Mouse (Mus musculus) midbrain, embryonic 15.5 days (tissue): ENCODE results near the gene Tex19.2. TPM values are rescaled to one million over a fixed set of nuclear protein-coding genes. Genes with fewer than 3 reads are reported as not detected.
"Not testable (repeated sequence)": the region's sequence is repeated elsewhere in the genome, so short reads cannot be mapped to it uniquely, and the experiment has no call there.

Experiments
- ATAC-seq: fragments of 200-750 bp; cut with Nextera tagmentation; replicated peaks from 2 replicates; pipeline ENCODE4 v1.8.0; 2017; ENCODE audit warnings: moderate TSS enrichment
- H3K27ac ChIP-seq: fragments of 300-500 bp; sonication (generic); 2 replicates; pipeline ENCODE4 v1.5.1; 2015; ENCODE audit warnings: mild to moderate bottlenecking, inconsistent platforms
- H3K27me3 ChIP-seq: fragments of 300-500 bp; sonication (generic); replicated peaks from 2 replicates; pipeline ENCODE4 v1.6.1; 2015; ENCODE audit warnings: inconsistent platforms
- H3K36me3 ChIP-seq: fragments of 300-500 bp; sonication (generic); replicated peaks from 2 replicates; pipeline ENCODE4 v1.6.1; 2015; ENCODE audit warnings: inconsistent platforms
- H3K4me1 ChIP-seq: fragments of 300-500 bp; sonication (generic); 2 replicates; pipeline ENCODE4 v1.6.1; 2015; ENCODE audit warnings: inconsistent platforms
- H3K4me2 ChIP-seq: fragments of 300-500 bp; sonication (generic); 2 replicates; pipeline ENCODE4 v1.6.1; 2015; ENCODE audit warnings: inconsistent platforms, mild to moderate bottlenecking, moderate library complexity
- H3K4me3 ChIP-seq: fragments of 300-500 bp; sonication (generic); 2 replicates; pipeline ENCODE4 v1.5.1; 2015; ENCODE audit warnings: mild to moderate bottlenecking, inconsistent platforms
- H3K9ac ChIP-seq: fragments of 300-500 bp; sonication (generic); 2 replicates; pipeline ENCODE4 v1.6.1; 2015; ENCODE audit warnings: mild to moderate bottlenecking, inconsistent platforms
- H3K9me3 ChIP-seq: fragments of 300-500 bp; sonication (generic); 2 replicates; pipeline ENCODE4 v1.6.1; 2016; ENCODE audit warnings: inconsistent platforms
- WGBS: fragments of 180-500 bp; shearing (Covaris S2); methylation state at CpG from one replicate; pipeline ENCODE4 v1.1.7; 2015; ENCODE audit warnings: mixed read lengths; 5-methylcytosine and 5-hydroxymethylcytosine counted together
- polyA plus RNA-seq: library from polyadenylated mRNA; unstranded; fragments of >200 nt; fragmentation: Nextera tagmentation; extraction: Ambion mirVana; gene quantifications from 2 replicates; pipeline ENCODE4 v1.2.1, GENCODE M21; 2015

Gene Tex19.2
- polyA plus RNA-seq, 1 experiment from 2014 or later: not detected

DNA sequence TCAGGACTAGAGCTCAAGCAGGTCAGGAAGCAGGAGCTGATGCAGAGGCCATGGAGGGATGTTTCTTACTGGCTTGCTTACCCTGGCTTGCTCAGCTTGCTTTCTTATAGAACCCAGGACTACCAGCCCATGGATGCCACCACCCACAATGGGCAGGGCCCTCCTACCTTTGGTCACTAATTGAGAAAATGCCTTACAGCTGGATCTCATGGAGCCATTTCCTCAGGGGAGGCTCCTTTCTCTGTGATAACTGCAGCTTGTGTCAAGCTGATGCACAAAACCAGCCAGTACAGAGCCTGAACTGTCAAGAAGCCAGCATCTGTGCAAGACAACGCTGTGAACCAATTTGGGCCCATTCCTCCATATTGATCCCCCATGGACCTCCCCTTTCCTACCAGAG, 11.2 kb downstream of the Tex19.2 start:
- H3K27ac ChIP-seq, H3K9ac ChIP-seq, H3K27me3 ChIP-seq, H3K4me2 ChIP-seq, H3K9me3 ChIP-seq, H3K36me3 ChIP-seq, H3K4me1 ChIP-seq, ATAC-seq, H3K4me3 ChIP-seq: not testable (repeated sequence)
- WGBS: 89% methylated on average over 1 of the region's 1 CpGs

DNA sequence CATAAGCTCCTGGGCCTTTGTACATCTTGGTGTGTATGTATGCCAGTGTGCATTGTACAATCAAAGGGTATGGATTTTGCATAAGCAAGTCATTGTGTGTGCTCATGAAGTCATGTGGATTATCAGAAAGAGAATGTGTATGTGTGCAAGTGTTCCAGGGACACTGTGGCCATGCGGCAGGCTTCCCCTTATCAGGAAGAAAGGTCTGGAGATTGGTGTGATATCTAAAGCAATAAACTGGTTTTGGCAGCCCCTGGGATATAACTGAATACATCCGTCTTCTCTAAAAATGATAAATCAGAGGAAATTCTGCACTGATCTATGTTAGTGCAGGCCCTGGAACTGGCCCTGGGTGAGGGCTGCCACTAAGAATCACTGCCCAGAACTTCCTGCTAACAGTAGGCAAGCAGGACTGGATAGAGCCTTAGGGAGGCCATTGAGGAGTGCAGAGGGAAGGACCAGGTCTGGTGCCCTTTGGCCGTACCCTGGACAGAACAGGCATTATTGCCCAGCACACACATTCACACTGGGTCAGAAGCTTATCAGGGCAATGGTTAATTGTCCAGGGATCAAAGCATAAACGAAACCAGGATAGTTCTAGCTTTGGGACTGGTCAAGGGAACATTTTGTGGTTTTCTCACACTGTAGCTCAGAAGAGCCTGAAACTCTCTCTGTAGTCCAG, 17.2 kb downstream of the Tex19.2 start:
- 91% methylated on average over 4 of the region's 4 CpGs for WGBS
- no peaks in the 10 kb centered on the region for H3K27me3 ChIP-seq
- ATAC-seq: no peak
- no peaks in the 10 kb centered on the region for H3K4me1 ChIP-seq
- no peak overlapping the region for H3K9ac ChIP-seq
- no peak overlapping the region for H3K27ac ChIP-seq
- H3K4me2 ChIP-seq: no peak overlapping the region
- H3K9me3 ChIP-seq: no peaks in the 10 kb centered on the region
- no peaks in the 10 kb centered on the region for H3K36me3 ChIP-seq
- no peak overlapping the region for H3K4me3 ChIP-seq

DNA sequence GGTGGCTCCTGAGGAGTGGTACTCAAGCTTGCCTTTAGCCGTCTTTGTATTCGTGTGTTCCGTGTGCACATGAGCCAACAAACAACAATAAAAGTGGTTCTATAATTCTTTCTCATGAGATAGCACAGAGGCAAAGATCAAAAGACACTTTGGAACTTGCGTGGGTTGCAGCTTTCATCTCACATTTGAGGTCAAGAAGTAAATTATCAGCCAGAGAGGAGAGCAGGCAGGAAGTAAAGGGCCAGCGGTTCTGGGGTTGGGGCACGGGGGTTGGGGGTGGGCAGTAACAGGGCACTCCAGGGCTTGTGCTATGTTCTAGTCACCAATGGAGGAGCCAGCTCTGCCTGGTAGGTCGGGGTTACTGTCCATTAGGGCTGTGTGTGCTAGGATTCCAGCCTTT, 17.8 kb downstream of the Tex19.2 start:
- H3K27me3 ChIP-seq: no peaks in the 10 kb centered on the region
- no peaks in the 10 kb centered on the region for H3K9me3 ChIP-seq
- WGBS: 74% methylated on average over 7 of the region's 7 CpGs
- H3K36me3 ChIP-seq: no peaks in the 10 kb centered on the region
- H3K4me2 ChIP-seq: no peak overlapping the region
- no peak for ATAC-seq
- H3K27ac ChIP-seq: no peak overlapping the region
- H3K4me1 ChIP-seq: no peaks in the 10 kb centered on the region
- no peak overlapping the region for H3K4me3 ChIP-seq
- H3K9ac ChIP-seq: no peak overlapping the region

DNA sequence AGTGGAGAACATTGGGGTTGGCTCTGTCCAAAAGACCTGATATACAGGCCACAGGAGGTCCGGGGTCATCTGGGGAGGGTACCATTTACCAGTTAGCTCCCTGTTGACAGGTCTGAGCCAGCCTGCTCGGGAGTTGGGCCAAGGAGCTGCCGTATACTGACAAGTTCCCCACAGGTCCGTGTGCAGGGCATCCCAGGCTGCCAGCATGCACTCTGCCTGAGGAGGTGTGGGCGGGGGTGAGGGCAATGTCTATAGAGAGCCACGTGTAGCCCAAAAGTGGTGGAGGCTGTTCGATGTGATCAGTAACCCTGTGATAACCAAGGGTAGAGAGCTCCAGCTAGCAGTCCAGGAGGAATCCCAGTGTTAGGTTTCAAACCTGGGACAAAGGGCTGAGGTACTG, 18.7 kb downstream of the Tex19.2 start:
- no peaks in the 10 kb centered on the region for H3K9me3 ChIP-seq
- WGBS: 78% methylated on average over 7 of the region's 7 CpGs
- ATAC-seq: no peak
- H3K27me3 ChIP-seq: no peaks in the 10 kb centered on the region
- no peaks in the 10 kb centered on the region for H3K36me3 ChIP-seq
- no peak overlapping the region for H3K4me2 ChIP-seq
- no peak overlapping the region for H3K4me3 ChIP-seq
- H3K27ac ChIP-seq: no peak overlapping the region
- H3K4me1 ChIP-seq: no peaks in the 10 kb centered on the region
- no peak overlapping the region for H3K9ac ChIP-seq

DNA sequence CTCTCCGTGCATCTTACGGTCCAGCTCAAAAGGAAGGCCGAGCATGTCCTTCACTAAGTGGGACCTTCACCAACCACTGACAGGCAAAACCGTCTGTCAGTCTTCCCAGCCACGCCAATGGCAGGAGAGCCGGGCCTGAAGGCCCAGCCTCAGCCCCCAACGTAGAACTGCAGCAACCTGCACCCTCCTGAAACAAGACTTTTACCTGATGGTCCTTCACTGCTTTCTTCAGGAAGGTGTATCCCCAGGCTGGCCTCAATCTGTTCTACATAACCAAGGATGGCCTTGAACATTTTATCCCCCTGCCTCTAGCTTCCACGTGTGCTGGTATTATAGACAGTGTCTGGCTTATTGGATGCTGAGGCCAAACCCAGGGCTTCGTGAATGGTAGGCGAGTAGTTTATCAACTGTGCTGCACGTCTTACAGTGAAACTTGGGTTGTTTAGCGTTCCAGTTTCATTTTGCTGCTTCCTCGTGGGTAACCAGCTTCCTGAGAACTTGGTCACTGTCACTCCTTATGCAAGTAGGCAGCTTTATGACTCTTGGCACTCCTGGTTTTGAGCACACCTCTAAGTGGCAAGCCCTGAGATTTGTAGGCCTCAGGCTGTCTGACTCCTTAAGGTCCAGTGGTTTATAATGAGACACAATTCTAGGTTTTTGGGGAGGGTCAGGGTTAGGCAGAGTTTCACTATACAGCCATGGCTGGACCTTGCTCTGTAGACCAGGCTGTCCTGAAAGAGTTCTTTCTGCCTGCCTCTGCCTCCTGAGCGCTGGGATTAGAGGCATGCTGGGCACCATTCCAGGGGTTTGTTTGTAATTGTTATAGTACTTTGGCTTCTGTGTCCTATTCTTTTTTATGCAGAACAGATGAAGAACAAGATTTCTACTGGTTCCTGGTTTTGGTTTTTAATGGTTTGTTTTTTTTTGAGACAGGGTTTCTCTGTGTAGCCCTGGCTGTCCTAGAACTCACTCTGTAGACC, 25.6 kb downstream of the Tex19.2 start:
- H3K4me1 ChIP-seq: no peaks in the 10 kb centered on the region
- no peaks in the 10 kb centered on the region for H3K36me3 ChIP-seq
- ATAC-seq: no peak
- H3K27ac ChIP-seq: no peak overlapping the region
- no peaks in the 10 kb centered on the region for H3K27me3 ChIP-seq
- H3K4me2 ChIP-seq: no peak overlapping the region
- 90% methylated on average over 14 of the region's 14 CpGs for whole genome bisulfite sequencing
- H3K9ac ChIP-seq: no peak overlapping the region
- H3K9me3 ChIP-seq: no peaks in the 10 kb centered on the region
- H3K4me3 ChIP-seq: no peak overlapping the region

DNA sequence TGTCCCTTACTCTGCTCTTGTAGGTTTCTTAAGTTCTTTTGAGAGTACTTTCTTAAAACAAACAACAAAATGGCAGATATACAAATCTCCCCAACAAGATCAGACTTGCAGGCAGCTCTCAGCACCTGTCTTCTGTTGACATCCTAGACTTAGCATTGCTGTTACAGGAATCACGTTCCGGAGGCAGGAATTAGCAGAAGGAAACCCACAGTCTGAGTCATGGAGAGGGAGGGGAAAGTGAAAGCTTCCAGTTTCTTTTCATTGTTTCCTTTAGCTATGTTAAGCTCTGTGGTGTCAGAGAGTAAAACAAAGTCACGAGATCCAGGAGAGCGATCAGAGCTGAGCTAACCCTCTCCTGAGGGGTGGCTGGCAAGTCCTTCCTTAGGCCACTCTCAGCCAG, 27.5 kb downstream of the Tex19.2 start:
- H3K4me2 ChIP-seq: no peak overlapping the region
- no peak overlapping the region for H3K27ac ChIP-seq
- no peak overlapping the region for H3K9ac ChIP-seq
- H3K9me3 ChIP-seq: no peaks in the 10 kb centered on the region
- 62% methylated on average over 4 of the region's 4 CpGs for WGBS
- H3K27me3 ChIP-seq: no peaks in the 10 kb centered on the region
- no peaks in the 10 kb centered on the region for H3K36me3 ChIP-seq
- no peak for ATAC-seq
- no peaks in the 10 kb centered on the region for H3K4me1 ChIP-seq
- H3K4me3 ChIP-seq: no peak overlapping the region

DNA sequence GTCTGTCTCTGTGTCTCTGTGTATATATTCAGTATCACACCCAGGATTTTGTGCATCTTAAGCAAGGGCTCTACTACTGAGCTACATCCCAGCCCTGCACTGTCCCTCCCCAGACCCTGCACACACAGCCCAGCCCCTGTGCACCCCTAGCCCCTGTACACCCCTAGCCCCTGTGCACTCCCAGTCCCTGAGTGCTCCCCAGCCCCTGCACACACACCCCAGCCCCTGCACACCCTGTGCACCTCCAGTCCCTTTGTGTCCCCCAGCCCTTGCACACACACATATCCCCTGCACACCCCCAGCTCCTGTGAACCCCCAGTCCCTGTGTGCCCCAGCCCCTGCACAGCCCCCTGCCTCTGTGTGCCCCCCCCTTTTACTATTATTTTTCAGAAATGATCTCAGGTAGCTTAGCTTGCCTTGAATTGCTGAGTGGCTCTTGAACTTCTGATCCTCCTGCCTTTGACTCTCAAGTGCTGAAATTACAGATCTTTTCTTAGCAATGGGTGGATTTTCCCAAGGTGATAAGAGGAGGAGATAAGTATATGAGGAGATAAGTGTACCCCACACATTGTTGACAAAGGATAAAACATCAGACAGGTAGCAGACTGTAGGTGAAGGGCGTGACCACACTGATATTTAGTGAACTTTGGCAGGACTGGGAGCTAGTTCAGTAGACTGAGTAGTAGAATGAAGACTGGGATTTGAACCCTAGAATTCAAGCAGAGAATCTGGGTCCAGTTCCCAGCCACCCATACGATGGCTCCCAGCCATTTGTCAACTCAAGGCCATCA, 28.5 kb downstream of the Tex19.2 start:
- H3K4me1 ChIP-seq: no peaks in the 10 kb centered on the region
- no peak overlapping the region for H3K4me2 ChIP-seq
- H3K4me3 ChIP-seq: no peak overlapping the region
- WGBS: 91% methylated on average over 2 of the region's 2 CpGs
- no peak for ATAC-seq
- no peak overlapping the region for H3K9ac ChIP-seq
- no peaks in the 10 kb centered on the region for H3K27me3 ChIP-seq
- no peak overlapping the region for H3K27ac ChIP-seq
- H3K36me3 ChIP-seq: no peaks in the 10 kb centered on the region
- no peaks in the 10 kb centered on the region for H3K9me3 ChIP-seq

DNA sequence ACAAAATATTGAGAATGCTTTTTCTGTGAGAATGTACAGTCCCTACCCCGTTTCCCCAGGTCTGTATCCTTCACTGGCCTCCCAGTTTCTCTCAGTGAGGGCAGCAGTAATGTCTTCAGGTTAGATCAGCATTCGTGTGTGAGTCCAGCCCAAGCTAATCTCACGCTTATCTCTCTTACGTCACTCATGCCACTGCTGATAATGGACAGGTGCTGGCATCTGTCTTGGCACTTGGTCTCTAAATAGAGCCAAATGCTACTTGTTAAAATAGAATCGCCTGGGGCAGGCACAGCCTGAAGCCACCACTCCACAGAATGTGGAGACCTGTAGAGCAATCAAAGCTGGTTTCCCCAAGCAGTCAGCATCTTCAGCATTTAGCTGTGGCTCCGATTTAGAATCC, 29.5 kb downstream of the Tex19.2 start:
- 84% methylated on average over 6 of the region's 6 CpGs for WGBS
- Histone ChIP-seq H3K36me3 (no peaks in the 10 kb centered on the region), H3K9ac (no peak overlapping the region), H3K4me2 (no peak overlapping the region), H3K9me3 (no peaks in the 10 kb centered on the region), H3K27ac (no peak overlapping the region), H3K27me3 (no peaks in the 10 kb centered on the region), H3K4me1 (no peaks in the 10 kb centered on the region), H3K4me3 (no peak overlapping the region)
- no peak for ATAC-seq

DNA sequence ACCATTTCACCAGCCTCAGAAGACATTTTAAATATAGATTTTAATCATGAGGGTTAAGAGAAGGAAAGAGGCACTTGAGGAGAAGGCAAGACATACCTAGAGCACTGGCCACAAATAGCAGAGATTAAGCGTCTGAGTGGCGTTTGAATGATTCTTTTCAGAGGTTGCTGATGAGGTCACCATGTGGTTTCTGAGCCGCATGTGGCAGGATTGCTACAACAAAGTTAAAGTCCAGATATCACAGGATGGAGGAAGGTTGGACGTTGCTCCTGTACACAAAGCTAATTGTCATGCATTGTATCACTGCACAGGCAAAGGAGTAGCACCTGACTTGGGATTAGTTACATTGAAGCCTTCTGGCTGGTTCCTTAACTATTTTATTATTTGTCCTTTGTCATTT, 32.2 kb downstream of the Tex19.2 start:
- no peaks in the 10 kb centered on the region for H3K27me3 ChIP-seq
- no peak overlapping the region for H3K4me3 ChIP-seq
- no peaks in the 10 kb centered on the region for H3K4me1 ChIP-seq
- H3K9me3 ChIP-seq: no peaks in the 10 kb centered on the region
- 61% methylated on average over 4 of the region's 4 CpGs for WGBS
- H3K36me3 ChIP-seq: no peaks in the 10 kb centered on the region
- no peak overlapping the region for H3K4me2 ChIP-seq
- no peak overlapping the region for H3K27ac ChIP-seq
- no peak overlapping the region for H3K9ac ChIP-seq
- ATAC-seq: no peak

DNA sequence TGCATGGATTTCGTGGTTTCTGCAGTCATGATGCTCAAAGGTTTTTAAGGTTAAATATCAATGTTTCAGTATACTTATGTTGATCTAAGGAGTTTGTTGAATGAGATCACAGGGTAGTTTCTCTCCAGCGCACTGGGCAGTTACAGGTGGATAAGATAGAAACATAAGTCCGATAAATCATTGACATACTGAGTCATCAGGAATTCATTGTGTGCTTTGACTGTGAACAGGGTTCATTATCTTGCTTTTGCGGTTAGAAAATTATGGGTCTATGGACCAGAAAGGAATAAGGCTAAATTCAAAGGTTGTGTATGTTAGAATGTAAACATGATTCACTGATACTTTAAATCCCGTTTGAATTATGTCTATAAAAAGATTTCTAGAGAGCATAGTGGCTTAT, 33.3 kb downstream of the Tex19.2 start:
- no peak overlapping the region for H3K9ac ChIP-seq
- no peaks in the 10 kb centered on the region for H3K9me3 ChIP-seq
- no peak overlapping the region for H3K27ac ChIP-seq
- H3K27me3 ChIP-seq: no peaks in the 10 kb centered on the region
- H3K36me3 ChIP-seq: no peaks in the 10 kb centered on the region
- H3K4me2 ChIP-seq: no peak overlapping the region
- H3K4me3 ChIP-seq: no peak overlapping the region
- no peaks in the 10 kb centered on the region for H3K4me1 ChIP-seq
- no peak for ATAC-seq
- WGBS: 82% methylated on average over 5 of the region's 5 CpGs

DNA sequence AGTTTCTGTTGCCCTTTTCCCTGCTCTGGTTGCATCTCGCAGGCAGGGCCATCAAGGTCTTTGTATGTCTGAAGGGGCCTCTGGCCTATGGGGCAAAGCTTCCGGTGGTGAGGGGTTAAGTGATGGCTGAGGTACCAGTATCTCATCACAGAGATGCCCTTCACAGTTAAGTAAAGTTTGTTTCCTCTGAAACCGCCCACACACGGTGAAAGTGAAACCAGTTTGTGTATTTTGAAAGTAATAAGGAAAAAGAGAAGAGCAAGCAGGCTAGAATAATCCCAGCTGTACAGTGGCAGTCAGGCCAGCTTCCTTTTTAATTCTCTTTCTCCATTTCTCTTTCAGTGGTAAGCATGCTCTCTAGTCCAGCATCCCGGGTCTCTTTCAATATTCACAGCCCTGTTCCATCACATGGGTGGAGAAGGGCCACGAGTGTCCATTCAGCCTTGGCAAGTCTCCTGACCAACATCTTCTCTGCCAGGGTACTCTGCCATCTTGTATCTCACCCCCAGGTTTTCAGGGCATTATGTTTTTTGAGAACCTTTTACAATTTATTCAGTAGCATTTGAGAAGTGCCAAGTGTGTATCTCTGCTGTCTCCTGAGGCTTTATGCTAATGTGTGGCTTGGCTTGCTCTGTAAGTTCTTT, 35.5 kb downstream of the Tex19.2 start:
- no peaks in the 10 kb centered on the region for H3K36me3 ChIP-seq
- H3K4me3 ChIP-seq: no peak overlapping the region
- H3K9ac ChIP-seq: no peak overlapping the region
- H3K27me3 ChIP-seq: no peaks in the 10 kb centered on the region
- no peaks in the 10 kb centered on the region for H3K4me1 ChIP-seq
- no peaks in the 10 kb centered on the region for H3K9me3 ChIP-seq
- H3K4me2 ChIP-seq: no peak overlapping the region
- no peak overlapping the region for H3K27ac ChIP-seq
- ATAC-seq: no peak
- WGBS: 89% methylated on average over 6 of the region's 6 CpGs

DNA sequence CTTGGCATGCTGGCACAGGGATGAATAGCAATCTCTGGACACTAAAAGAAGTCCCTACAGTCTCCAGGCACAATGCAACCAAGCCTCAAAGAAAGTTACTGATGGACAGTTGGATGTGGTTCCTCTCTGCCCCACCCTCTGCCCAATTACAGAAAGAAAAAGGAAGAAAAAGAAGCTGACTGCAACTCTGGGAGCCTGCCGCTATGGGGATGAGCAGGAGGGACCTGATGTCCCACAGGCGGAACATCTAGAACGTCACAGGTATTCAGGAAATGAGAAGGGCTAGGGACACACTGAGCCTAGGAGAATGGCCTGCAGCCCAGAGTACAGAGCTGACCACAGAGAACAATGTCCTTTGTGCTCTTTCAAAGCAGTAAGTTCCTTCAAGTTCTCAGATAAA, 36.2 kb downstream of the Tex19.2 start:
- no peaks in the 10 kb centered on the region for H3K27me3 ChIP-seq
- ATAC-seq: no peak
- no peak overlapping the region for H3K27ac ChIP-seq
- WGBS: 84% methylated on average over 3 of the region's 3 CpGs
- H3K4me2 ChIP-seq: no peak overlapping the region
- H3K4me3 ChIP-seq: no peak overlapping the region
- no peaks in the 10 kb centered on the region for H3K9me3 ChIP-seq
- H3K9ac ChIP-seq: no peak overlapping the region
- H3K36me3 ChIP-seq: no peaks in the 10 kb centered on the region
- H3K4me1 ChIP-seq: no peaks in the 10 kb centered on the region
